Mouse (Mus musculus) forebrain, postnatal 0 days (tissue): ENCODE data around the gene Tmem269. TPM values are rescaled to one million over a fixed set of nuclear protein-coding genes. Genes with fewer than 3 reads are reported as not detected.

Source experiments
- ATAC-seq: fragments of 200-750 bp; cut with Nextera tagmentation; 2 replicates; pipeline ENCODE4 v1.8.0; 2017; ENCODE audit warnings: mild to moderate bottlenecking, moderate library complexity
- DNase-seq: peaks from one replicate; pipeline ENCODE4 v3.0.0-alpha.2; 2015
- H3K27ac ChIP-seq: fragments of 300-500 bp; sonication (generic); 2 replicates; pipeline ENCODE4 v1.5.1; 2014; ENCODE audit warnings: low read depth, mild to moderate bottlenecking, antibody characterized with exemption, low read length, moderate library complexity, mixed read lengths
- H3K27me3 ChIP-seq: fragments of 300-500 bp; sonication (generic); 2 replicates; pipeline ENCODE4 v1.6.1; 2014; ENCODE audit warnings: mild to moderate bottlenecking, low read length, mixed read lengths; ENCODE audit not compliant: insufficient read depth
- H3K36me3 ChIP-seq: fragments of 300-500 bp; sonication (generic); 2 replicates; pipeline ENCODE4 v1.6.1; 2014; ENCODE audit warnings: mild to moderate bottlenecking, moderate library complexity; ENCODE audit not compliant: insufficient read depth
- H3K4me1 ChIP-seq: fragments of 300-500 bp; sonication (generic); 2 replicates; pipeline ENCODE4 v1.6.1; 2014; ENCODE audit warnings: antibody characterized with exemption; ENCODE audit not compliant: insufficient read depth
- H3K4me2 ChIP-seq: fragments of 300-500 bp; sonication (generic); 2 replicates; pipeline ENCODE4 v1.6.1; 2014; ENCODE audit warnings: low read depth, mild to moderate bottlenecking, moderate library complexity
- H3K4me3 ChIP-seq: fragments of 300-500 bp; sonication (generic); 2 replicates; pipeline ENCODE4 v1.5.1; 2014; ENCODE audit warnings: low read depth, low read length, mixed read lengths
- H3K9ac ChIP-seq: fragments of 300-500 bp; sonication (generic); 2 replicates; pipeline ENCODE4 v1.6.1; 2014; ENCODE audit warnings: mild to moderate bottlenecking
- H3K9me3 ChIP-seq: fragments of 300-500 bp; sonication (generic); 2 replicates; pipeline ENCODE4 v1.6.1; 2016; ENCODE audit warnings: low read length
- CTCF ChIP-seq: sonication (generic); IDR thresholded peaks from 2 replicates; pipeline ENCODE4 v1.5.1; 2016; ENCODE audit warnings: antibody characterized with exemption, control low read depth, low read depth
- WGBS: fragments of 180-500 bp; shearing (Covaris S2); extraction: QIAGEN DNeasy Blood & Tissue Kit; methylation state at CpG from one replicate; pipeline ENCODE4 v1.1.7; 2014; 5-methylcytosine and 5-hydroxymethylcytosine counted together
- polyA plus RNA-seq: library from polyadenylated mRNA; unstranded; fragments of >200 nt; fragmentation: Nextera tagmentation; extraction: Ambion mirVana; gene quantifications from 2 replicates; pipeline ENCODE4 v1.2.1, GENCODE M21; 2015
- total RNA-seq: library from RNA; depleted of rRNA; stranded (reverse); fragments of >200 nt; gene quantifications from 2 replicates; pipeline ENCODE4 v1.2.3, GENCODE M21; 2014

Tmem269 gene
- total and polyA plus RNA-seq, 2 experiments from 2014 or later, result 0.62 TPM; not detected in 1

- Histone ChIP-seq H3K27ac (no peak overlapping the region), H3K27me3 (no peaks in the 10 kb centered on the region), H3K4me3 (no peak overlapping the region), H3K4me1 (no peaks in the 10 kb centered on the region), H3K4me2 (no peak overlapping the region), H3K36me3 (no peaks in the 10 kb centered on the region), H3K9ac (no peak overlapping the region), H3K9me3 (no peaks in the 10 kb centered on the region)
- WGBS, result 87% methylated on average over 9 of the region's 9 CpGs
- TF ChIP-seq CTCF, result no peak
- DNase-seq (no peak), ATAC-seq (no peak)
Observed at GRCm38 (mm10) chr4:119181456-119181855, 36.6 kb downstream of the Tmem269 start.

GRCm38 (mm10) chr4:119180133-119180707 lies 37.8 kb downstream of the Tmem269 start:
- DNase-seq (no peak), ATAC-seq (no peak)
- peak; percentile 24; the same call in 1 of the 2 replicates for TF ChIP-seq CTCF
- no peak overlapping the region for H3K27ac ChIP-seq
- no peaks in the 10 kb centered on the region for H3K36me3 ChIP-seq
- no peaks in the 10 kb centered on the region for H3K9me3 ChIP-seq
- H3K4me2 ChIP-seq, result no peak overlapping the region
- H3K4me3 ChIP-seq, result no peak overlapping the region
- WGBS, result 67% methylated on average over 4 of the region's 4 CpGs
- no peaks in the 10 kb centered on the region for H3K27me3 ChIP-seq
- no peaks in the 10 kb centered on the region for H3K4me1 ChIP-seq
- no peak overlapping the region for H3K9ac ChIP-seq

GRCm38 (mm10) chr4:119178331-119178730 lies 39.7 kb downstream of the Tmem269 start:
- no peak for TF ChIP-seq CTCF
- 86% methylated on average over 18 of the region's 18 CpGs for WGBS
- H3K9ac ChIP-seq, result no peak overlapping the region
- no peaks in the 10 kb centered on the region for H3K36me3 ChIP-seq
- no peaks in the 10 kb centered on the region for H3K4me1 ChIP-seq
- no peak overlapping the region for H3K27ac ChIP-seq
- no peak overlapping the region for H3K4me3 ChIP-seq
- H3K27me3 ChIP-seq, result no peaks in the 10 kb centered on the region
- ATAC-seq, result no peak
- DNase-seq, result no peak
- H3K9me3 ChIP-seq, result no peaks in the 10 kb centered on the region
- no peak overlapping the region for H3K4me2 ChIP-seq

GRCm38 (mm10) chr4:119177702-119178101 lies 40.3 kb downstream of the Tmem269 start:
- 85% methylated on average over 5 of the region's 5 CpGs for WGBS
- no peak overlapping the region for H3K9ac ChIP-seq
- H3K27ac ChIP-seq, result no peak overlapping the region
- no peaks in the 10 kb centered on the region for H3K36me3 ChIP-seq
- H3K27me3 ChIP-seq, result no peaks in the 10 kb centered on the region
- no peak for TF ChIP-seq CTCF
- H3K4me2 ChIP-seq, result no peak overlapping the region
- ATAC-seq (no peak), DNase-seq (no peak)
- peaks cover 4% of the 10 kb centered on the region; the same call in 1 of the 2 replicates for H3K4me1 ChIP-seq
- H3K9me3 ChIP-seq, result no peaks in the 10 kb centered on the region
- H3K4me3 ChIP-seq, result no peak overlapping the region

GRCm38 (mm10) chr4:119173851-119174453 lies 44.1 kb downstream of the Tmem269 start, which contains the start of gene Zfp691:
Gene Zfp691 (minus strand): TSS chr4:119174195.
- TF ChIP-seq CTCF, result no peak
- H3K9ac ChIP-seq, result peak within 1 kb of the TSS; percentile 71
- H3K27ac ChIP-seq, result peak within 1 kb of the TSS; percentile 35; the same call in 1 of the 2 replicates
- H3K4me2 ChIP-seq, result peak within 1 kb of the TSS; percentile 63
- H3K4me1 ChIP-seq, result peaks cover 4% of the 10 kb centered on the region; the same call in 1 of the 2 replicates
- peaks cover 9% of the 10 kb centered on the region for H3K36me3 ChIP-seq
- peak within 1 kb of the TSS; percentile 84 for H3K4me3 ChIP-seq
- H3K9me3 ChIP-seq, result no peaks in the 10 kb centered on the region
- ATAC-seq (peak; percentile 100), DNase-seq (peak; percentile 95)
- no peaks in the 10 kb centered on the region for H3K27me3 ChIP-seq
- WGBS, result 1% methylated on average over 40 of the region's 40 CpGs

- Histone ChIP-seq H3K27me3 (no peaks in the 10 kb centered on the region), H3K27ac (no peak overlapping the region), H3K36me3 (peaks cover 9% of the 10 kb centered on the region), H3K9ac (peak overlapping the region; percentile 71), H3K9me3 (no peaks in the 10 kb centered on the region), H3K4me1 (peaks cover 4% of the 10 kb centered on the region; the same call in 1 of the 2 replicates), H3K4me3 (peak overlapping the region; percentile 84), H3K4me2 (peak overlapping the region; percentile 63)
- no peak for DNase-seq
- no peak for ATAC-seq
- WGBS, result 40% methylated on average over 18 of the region's 18 CpGs
- no peak for TF ChIP-seq CTCF
Observed at GRCm38 (mm10) chr4:119172919-119173650, 44.9 kb downstream of the Tmem269 start.

GRCm38 (mm10) chr4:119167663-119168062 lies 50.4 kb downstream of the Tmem269 start:
- no peak overlapping the region for H3K9ac ChIP-seq
- DNase-seq (peak; percentile 90), ATAC-seq (peak; percentile 53)
- H3K9me3 ChIP-seq, result no peaks in the 10 kb centered on the region
- no peak overlapping the region for H3K4me2 ChIP-seq
- H3K27ac ChIP-seq, result no peak overlapping the region
- TF ChIP-seq CTCF, result peak; percentile 89
- H3K4me1 ChIP-seq, result no peaks in the 10 kb centered on the region
- peaks cover 9% of the 10 kb centered on the region for H3K36me3 ChIP-seq
- no peaks in the 10 kb centered on the region for H3K27me3 ChIP-seq
- 2% methylated on average over 4 of the region's 4 CpGs for WGBS
- H3K4me3 ChIP-seq, result no peak overlapping the region
